Mouse (Mus musculus): ENCODE data around the gene Grk2. TPM values are rescaled to one million over a fixed set of nuclear protein-coding genes. Genes with fewer than 3 reads are reported as not detected.

The Grk2 gene
- polyA plus RNA-seq, 1 experiment from 2014 or later: 24.4 TPM

- H3K27ac ChIP-seq (replicated peaks): peak overlapping the region; percentile 83
- no peak overlapping the region; the same call in 1 of the 2 replicates for H3K9ac ChIP-seq
- H3K4me2 ChIP-seq (replicated peaks): peak overlapping the region; percentile 42
- no peaks in the 10 kb centered on the region for H3K27me3 ChIP-seq
- peak overlapping the region; percentile 17 for H3K4me3 ChIP-seq (replicated peaks)
- ATAC-seq (ENCODE audit: insufficient number of reproducible peaks, low FRiP score, low TSS enrichment, low read depth): no peak
- no peaks in the 10 kb centered on the region for H3K36me3 ChIP-seq
- WGBS: 51% methylated on average over 7 of the region's 7 CpGs
- H3K4me1 ChIP-seq: peaks cover 79% of the 10 kb centered on the region
- no peaks in the 10 kb centered on the region for H3K9me3 ChIP-seq (replicated peaks)
These were observed 2.9 kb downstream of the Grk2 start for GRCm38 (mm10) chr19:4302936-4303639.

GRCm38 (mm10) chr19:4301735-4302651 lies 4.0 kb downstream of the Grk2 start:
- WGBS: 11% methylated on average over 21 of the region's 21 CpGs
- Histone ChIP-seq H3K9ac (no peak overlapping the region), H3K27ac (replicated peaks) (peak overlapping the region; percentile 83), H3K4me1 (peaks cover 89% of the 10 kb centered on the region), H3K4me3 (replicated peaks) (peak overlapping the region; percentile 17), H3K9me3 (replicated peaks) (no peaks in the 10 kb centered on the region), H3K36me3 (no peaks in the 10 kb centered on the region), H3K27me3 (no peaks in the 10 kb centered on the region), H3K4me2 (replicated peaks) (peak overlapping the region; percentile 42)
- ATAC-seq (ENCODE audit: insufficient number of reproducible peaks, low FRiP score, low TSS enrichment, low read depth): no peak

GRCm38 (mm10) chr19:4300852-4301734 lies 4.9 kb downstream of the Grk2 start:
- Histone ChIP-seq H3K27ac (replicated peaks) (peak overlapping the region; percentile 83), H3K4me2 (replicated peaks) (peak overlapping the region; percentile 42), H3K4me3 (replicated peaks) (peak overlapping the region; percentile 17; the same call in 1 of the 2 replicates), H3K36me3 (no peaks in the 10 kb centered on the region), H3K9me3 (replicated peaks) (no peaks in the 10 kb centered on the region), H3K9ac (no peak overlapping the region), H3K4me1 (peaks cover 87% of the 10 kb centered on the region), H3K27me3 (no peaks in the 10 kb centered on the region)
- ATAC-seq (ENCODE audit: insufficient number of reproducible peaks, low FRiP score, low TSS enrichment, low read depth): no peak
- WGBS: 58% methylated on average over 11 of the region's 11 CpGs

GRCm38 (mm10) chr19:4300271-4300704 lies 5.7 kb downstream of the Grk2 start:
- H3K27me3 ChIP-seq: no peaks in the 10 kb centered on the region
- no peaks in the 10 kb centered on the region for H3K36me3 ChIP-seq
- no peak overlapping the region for H3K4me3 ChIP-seq (replicated peaks)
- no peak for ATAC-seq (ENCODE audit: insufficient number of reproducible peaks, low FRiP score, low TSS enrichment, low read depth)
- H3K27ac ChIP-seq (replicated peaks): peak overlapping the region; percentile 59
- H3K4me1 ChIP-seq: peaks cover 86% of the 10 kb centered on the region
- 50% methylated on average over 7 of the region's 7 CpGs for WGBS
- H3K4me2 ChIP-seq (replicated peaks): no peak overlapping the region
- no peak overlapping the region for H3K9ac ChIP-seq
- H3K9me3 ChIP-seq (replicated peaks): no peaks in the 10 kb centered on the region

- no peak for ATAC-seq (ENCODE audit: insufficient number of reproducible peaks, low FRiP score, low TSS enrichment, low read depth)
- no peak overlapping the region for H3K9ac ChIP-seq
These were observed 6.3 kb downstream of the Grk2 start for GRCm38 (mm10) chr19:4299574-4300270.

GRCm38 (mm10) chr19:4299126-4299525 lies 6.9 kb downstream of the Grk2 start:
- Histone ChIP-seq H3K4me2 (replicated peaks) (no peak overlapping the region), H3K36me3 (0 out of 2 replicates have a peak, but pooled peaks cover 3% of the 10 kb centered on the region), H3K9ac (no peak overlapping the region), H3K4me3 (replicated peaks) (no peak overlapping the region), H3K27ac (replicated peaks) (peak overlapping the region; percentile 59; the same call in 1 of the 2 replicates), H3K4me1 (peaks cover 81% of the 10 kb centered on the region), H3K27me3 (no peaks in the 10 kb centered on the region), H3K9me3 (replicated peaks) (no peaks in the 10 kb centered on the region)
- no peak for ATAC-seq (ENCODE audit: insufficient number of reproducible peaks, low FRiP score, low TSS enrichment, low read depth)
- WGBS: 86% methylated on average over 7 of the region's 7 CpGs

More at GRCm38 (mm10) chr19:4299574-4300270, 6.3 kb downstream of the Grk2 start:
- Histone ChIP-seq H3K27ac (replicated peaks) (peak overlapping the region; percentile 59), H3K4me1 (peaks cover 81% of the 10 kb centered on the region), H3K4me2 (replicated peaks) (no peak overlapping the region), H3K27me3 (no peaks in the 10 kb centered on the region), H3K36me3 (no peaks in the 10 kb centered on the region), H3K9me3 (replicated peaks) (no peaks in the 10 kb centered on the region), H3K4me3 (replicated peaks) (no peak overlapping the region)
- 72% methylated on average over 6 of the region's 6 CpGs for WGBS

GRCm38 (mm10) chr19:4298322-4299121 lies 7.5 kb downstream of the Grk2 start:
- H3K4me2 ChIP-seq (replicated peaks): no peak overlapping the region
- H3K36me3 ChIP-seq: 0 out of 2 replicates have a peak, but pooled peaks cover 3% of the 10 kb centered on the region
- no peaks in the 10 kb centered on the region for H3K9me3 ChIP-seq (replicated peaks)
- H3K27me3 ChIP-seq: no peaks in the 10 kb centered on the region
- peaks cover 76% of the 10 kb centered on the region for H3K4me1 ChIP-seq
- H3K4me3 ChIP-seq (replicated peaks): no peak overlapping the region
- H3K27ac ChIP-seq (replicated peaks): no peak overlapping the region
- ATAC-seq (ENCODE audit: insufficient number of reproducible peaks, low FRiP score, low TSS enrichment, low read depth): no peak
- WGBS: 77% methylated on average over 17 of the region's 17 CpGs
- no peak overlapping the region for H3K9ac ChIP-seq

- ATAC-seq (ENCODE audit: insufficient number of reproducible peaks, low FRiP score, low TSS enrichment, low read depth): no peak
- Histone ChIP-seq H3K4me2 (replicated peaks) (no peak overlapping the region), H3K9me3 (replicated peaks) (no peaks in the 10 kb centered on the region), H3K4me1 (peaks cover 69% of the 10 kb centered on the region), H3K4me3 (replicated peaks) (no peak overlapping the region), H3K27me3 (no peaks in the 10 kb centered on the region), H3K36me3 (peaks cover 6% of the 10 kb centered on the region), H3K27ac (replicated peaks) (no peak overlapping the region), H3K9ac (no peak overlapping the region)
- WGBS: 79% methylated on average over 5 of the region's 5 CpGs
These were observed 8.2 kb downstream of the Grk2 start for GRCm38 (mm10) chr19:4297851-4298250.

- Histone ChIP-seq H3K9ac (no peak overlapping the region), H3K36me3 (peaks cover 18% of the 10 kb centered on the region), H3K27ac (replicated peaks) (peak overlapping the region; percentile 34; the same call in 1 of the 2 replicates), H3K9me3 (replicated peaks) (no peaks in the 10 kb centered on the region), H3K4me1 (peaks cover 57% of the 10 kb centered on the region), H3K4me2 (replicated peaks) (no peak overlapping the region), H3K27me3 (no peaks in the 10 kb centered on the region), H3K4me3 (replicated peaks) (no peak overlapping the region)
- WGBS: 83% methylated on average over 2 of the region's 2 CpGs
- no peak for ATAC-seq (ENCODE audit: insufficient number of reproducible peaks, low FRiP score, low TSS enrichment, low read depth)
These were observed 9.4 kb downstream of the Grk2 start for GRCm38 (mm10) chr19:4296611-4297010.

- Histone ChIP-seq H3K36me3 (peaks cover 30% of the 10 kb centered on the region), H3K9ac (no peak overlapping the region), H3K27ac (replicated peaks) (no peak overlapping the region), H3K4me2 (replicated peaks) (no peak overlapping the region), H3K27me3 (no peaks in the 10 kb centered on the region), H3K4me1 (peaks cover 45% of the 10 kb centered on the region), H3K9me3 (replicated peaks) (no peaks in the 10 kb centered on the region), H3K4me3 (replicated peaks) (no peak overlapping the region)
- 87% methylated on average over 4 of the region's 4 CpGs for WGBS
- ATAC-seq (ENCODE audit: insufficient number of reproducible peaks, low FRiP score, low TSS enrichment, low read depth): no peak
These were observed 10.6 kb downstream of the Grk2 start for GRCm38 (mm10) chr19:4295391-4295790.
